Mouse (Mus musculus) cerebellum, adult 2 months (tissue): ENCODE measurements at regions not wholly inside any gene's neighbourhood (a gene's known extent, or its start where the extent isn't known, plus 50 kb on each side); places are given as distances from the start of the nearest gene placed in this dataset.

Experiments
- CTCF ChIP-seq: fragments of 200-500 bp; IDR thresholded peaks from 2 replicates; pipeline ENCODE4 v1.5.1; 2011; ENCODE audit warnings: low read depth, mild to moderate bottlenecking, control low read depth, low read length, moderate library complexity, borderline replicate concordance; ENCODE audit not compliant: insufficient read depth
- POLR2A ChIP-seq: fragments of 200-500 bp; IDR thresholded peaks from 2 replicates; pipeline ENCODE4 v1.6.1; 2011; ENCODE audit warnings: low read length, control low read depth, borderline replicate concordance; ENCODE audit not compliant: insufficient read depth

- TF ChIP-seq CTCF (no peak), POLR2A (no peak)
Measured at GRCm38 (mm10) chr10:42075545-42075944, 57.3 kb upstream of the Armc2 start.
